Mouse (Mus musculus) forebrain, postnatal 0 days (tissue): ENCODE data around the gene March2. TPM values are rescaled to one million over a fixed set of nuclear protein-coding genes. Genes with fewer than 3 reads are reported as not detected.

Experiments
- ATAC-seq: fragments of 200-750 bp; cut with Nextera tagmentation; 2 replicates; pipeline ENCODE4 v1.8.0; 2017; ENCODE audit warnings: mild to moderate bottlenecking, moderate library complexity
- DNase-seq: peaks from one replicate; pipeline ENCODE4 v3.0.0-alpha.2; 2015
- H3K27ac ChIP-seq: fragments of 300-500 bp; sonication (generic); 2 replicates; pipeline ENCODE4 v1.5.1; 2014; ENCODE audit warnings: low read depth, mild to moderate bottlenecking, antibody characterized with exemption, low read length, moderate library complexity, mixed read lengths
- H3K27me3 ChIP-seq: fragments of 300-500 bp; sonication (generic); 2 replicates; pipeline ENCODE4 v1.6.1; 2014; ENCODE audit warnings: mild to moderate bottlenecking, low read length, mixed read lengths; ENCODE audit not compliant: insufficient read depth
- H3K36me3 ChIP-seq: fragments of 300-500 bp; sonication (generic); 2 replicates; pipeline ENCODE4 v1.6.1; 2014; ENCODE audit warnings: mild to moderate bottlenecking, moderate library complexity; ENCODE audit not compliant: insufficient read depth
- H3K4me1 ChIP-seq: fragments of 300-500 bp; sonication (generic); 2 replicates; pipeline ENCODE4 v1.6.1; 2014; ENCODE audit warnings: antibody characterized with exemption; ENCODE audit not compliant: insufficient read depth
- H3K4me2 ChIP-seq: fragments of 300-500 bp; sonication (generic); 2 replicates; pipeline ENCODE4 v1.6.1; 2014; ENCODE audit warnings: low read depth, mild to moderate bottlenecking, moderate library complexity
- H3K4me3 ChIP-seq: fragments of 300-500 bp; sonication (generic); 2 replicates; pipeline ENCODE4 v1.5.1; 2014; ENCODE audit warnings: low read depth, low read length, mixed read lengths
- H3K9ac ChIP-seq: fragments of 300-500 bp; sonication (generic); 2 replicates; pipeline ENCODE4 v1.6.1; 2014; ENCODE audit warnings: mild to moderate bottlenecking
- H3K9me3 ChIP-seq: fragments of 300-500 bp; sonication (generic); 2 replicates; pipeline ENCODE4 v1.6.1; 2016; ENCODE audit warnings: low read length
- CTCF ChIP-seq: sonication (generic); IDR thresholded peaks from 2 replicates; pipeline ENCODE4 v1.5.1; 2016; ENCODE audit warnings: antibody characterized with exemption, control low read depth, low read depth
- WGBS: fragments of 180-500 bp; shearing (Covaris S2); extraction: QIAGEN DNeasy Blood & Tissue Kit; methylation state at CpG from one replicate; pipeline ENCODE4 v1.1.7; 2014; 5-methylcytosine and 5-hydroxymethylcytosine counted together
- polyA plus RNA-seq: library from polyadenylated mRNA; unstranded; fragments of >200 nt; fragmentation: Nextera tagmentation; extraction: Ambion mirVana; gene quantifications from 2 replicates; pipeline ENCODE4 v1.2.1, GENCODE M21; 2015
- total RNA-seq: library from RNA; depleted of rRNA; stranded (reverse); fragments of >200 nt; gene quantifications from 2 replicates; pipeline ENCODE4 v1.2.3, GENCODE M21; 2014

The March2 gene
- total and polyA plus RNA-seq, 2 experiments from 2014 or later, result 72.5 to 96.5 TPM

- no peak for DNase-seq
- no peak for TF ChIP-seq CTCF
- Histone ChIP-seq H3K27me3 (no peaks in the 10 kb centered on the region), H3K27ac (no peak overlapping the region), H3K4me3 (no peak overlapping the region), H3K9ac (no peak overlapping the region), H3K4me1 (no peaks in the 10 kb centered on the region), H3K9me3 (no peaks in the 10 kb centered on the region), H3K36me3 (peaks cover 16% of the 10 kb centered on the region), H3K4me2 (no peak overlapping the region)
- ATAC-seq, result no peak
Observed at GRCm38 (mm10) chr17:33675452-33675851, 43.0 kb downstream of the March2 start.

- no peak for TF ChIP-seq CTCF
- H3K36me3 ChIP-seq, result peaks cover 16% of the 10 kb centered on the region
- no peaks in the 10 kb centered on the region for H3K9me3 ChIP-seq
- H3K4me1 ChIP-seq, result no peaks in the 10 kb centered on the region
- no peaks in the 10 kb centered on the region for H3K27me3 ChIP-seq
- H3K27ac ChIP-seq, result no peak overlapping the region
- no peak overlapping the region for H3K4me3 ChIP-seq
- no peak for ATAC-seq
- no peak overlapping the region for H3K9ac ChIP-seq
- 88% methylated on average over 1 of the region's 1 CpGs for WGBS
- no peak for DNase-seq
- no peak overlapping the region for H3K4me2 ChIP-seq
Observed at GRCm38 (mm10) chr17:33673837-33674236, 44.6 kb downstream of the March2 start.

- TF ChIP-seq CTCF, result no peak
- WGBS, result 55% methylated on average over 3 of the region's 3 CpGs
- no peaks in the 10 kb centered on the region for H3K9me3 ChIP-seq
- H3K4me1 ChIP-seq, result no peaks in the 10 kb centered on the region
- H3K9ac ChIP-seq, result no peak overlapping the region
- H3K36me3 ChIP-seq, result peaks cover 20% of the 10 kb centered on the region; the same call in 1 of the 2 replicates
- ATAC-seq, result no peak
- no peak overlapping the region for H3K4me2 ChIP-seq
- H3K27ac ChIP-seq, result no peak overlapping the region
- no peaks in the 10 kb centered on the region for H3K27me3 ChIP-seq
- no peak overlapping the region for H3K4me3 ChIP-seq
- DNase-seq, result no peak
Observed at GRCm38 (mm10) chr17:33669681-33670080, 48.8 kb downstream of the March2 start.

- Histone ChIP-seq H3K4me2 (no peak overlapping the region), H3K4me1 (no peaks in the 10 kb centered on the region), H3K4me3 (no peak overlapping the region), H3K27me3 (no peaks in the 10 kb centered on the region), H3K9ac (no peak overlapping the region), H3K36me3 (peaks cover 36% of the 10 kb centered on the region), H3K27ac (no peak overlapping the region), H3K9me3 (no peaks in the 10 kb centered on the region)
- no peak for TF ChIP-seq CTCF
- WGBS, result 84% methylated on average over 3 of the region's 3 CpGs
- ATAC-seq, result no peak
- no peak for DNase-seq
Observed at GRCm38 (mm10) chr17:33666813-33667212, 51.7 kb downstream of the March2 start.

- Histone ChIP-seq H3K27ac (no peak overlapping the region), H3K27me3 (no peaks in the 10 kb centered on the region), H3K4me2 (no peak overlapping the region), H3K36me3 (peaks cover 84% of the 10 kb centered on the region), H3K9ac (no peak overlapping the region), H3K4me1 (no peaks in the 10 kb centered on the region), H3K9me3 (no peaks in the 10 kb centered on the region), H3K4me3 (no peak overlapping the region)
- no peak for ATAC-seq
- TF ChIP-seq CTCF, result no peak
- DNase-seq, result no peak
- 98% methylated on average over 34 of the region's 34 CpGs for WGBS
Observed at GRCm38 (mm10) chr17:33649781-33650475, 68.5 kb downstream of the March2 start.

- H3K4me1 ChIP-seq, result no peaks in the 10 kb centered on the region
- ATAC-seq (no peak), DNase-seq (no peak)
- peaks cover 75% of the 10 kb centered on the region for H3K36me3 ChIP-seq
- 92% methylated on average over 8 of the region's 8 CpGs for WGBS
- TF ChIP-seq CTCF, result no peak
- H3K27ac ChIP-seq, result no peak overlapping the region
- H3K4me2 ChIP-seq, result no peak overlapping the region
- no peaks in the 10 kb centered on the region for H3K27me3 ChIP-seq
- no peaks in the 10 kb centered on the region for H3K9me3 ChIP-seq
- no peak overlapping the region for H3K9ac ChIP-seq
- H3K4me3 ChIP-seq, result no peak overlapping the region
Observed at GRCm38 (mm10) chr17:33645073-33645472, 73.4 kb downstream of the March2 start.

- Histone ChIP-seq H3K27ac (no peak overlapping the region), H3K36me3 (peaks cover 66% of the 10 kb centered on the region), H3K27me3 (no peaks in the 10 kb centered on the region), H3K4me2 (no peak overlapping the region), H3K4me1 (no peaks in the 10 kb centered on the region), H3K4me3 (no peak overlapping the region), H3K9me3 (no peaks in the 10 kb centered on the region), H3K9ac (no peak overlapping the region)
- no peak for TF ChIP-seq CTCF
- no peak for DNase-seq
- 97% methylated on average over 4 of the region's 4 CpGs for WGBS
- no peak for ATAC-seq
Observed at GRCm38 (mm10) chr17:33644068-33644467, 74.4 kb downstream of the March2 start.
